Mouse (Mus musculus) E14TG2a.4 (cell line): ENCODE measurements around the gene Vangl2.

Source experiments
- CTCF ChIP-seq: conservative IDR thresholded peaks from 2 replicates; pipeline ENCODE4 v1.5.1; 2014; ENCODE audit warnings: low read length
- POU5F1 ChIP-seq: IDR thresholded peaks from 2 replicates; pipeline ENCODE4 v1.6.1; 2014; ENCODE audit warnings: low read length, borderline replicate concordance

DNA sequence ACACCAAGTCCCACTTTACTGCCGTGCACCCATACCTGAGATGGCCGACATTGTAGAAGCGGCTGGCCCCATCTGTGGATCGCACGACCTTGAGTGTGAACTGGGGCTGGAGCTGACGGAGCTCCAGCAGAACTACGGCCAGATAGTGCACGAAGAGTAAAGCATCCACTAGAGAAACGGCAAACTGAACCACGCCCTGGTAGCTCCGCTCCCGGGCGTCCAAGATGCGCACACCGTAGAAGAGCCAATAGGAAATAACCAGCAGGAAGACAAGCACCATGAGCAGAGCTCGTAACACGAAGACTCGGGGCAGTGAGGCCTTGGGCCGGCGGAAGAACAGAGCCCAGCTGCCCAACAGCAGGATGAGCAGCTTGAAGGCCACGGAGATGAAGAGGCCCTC, 18.8 kb downstream of the Vangl2 start:
- TF ChIP-seq POU5F1 (no peak), CTCF (no peak)
